Mouse (Mus musculus): Measurements from ENCODE around the gene Pfn4.
"Not testable (repeated sequence)": the region's sequence is repeated elsewhere in the genome, so short reads cannot be mapped to it uniquely, and the experiment has no call there.

The Pfn4 gene

DNA sequence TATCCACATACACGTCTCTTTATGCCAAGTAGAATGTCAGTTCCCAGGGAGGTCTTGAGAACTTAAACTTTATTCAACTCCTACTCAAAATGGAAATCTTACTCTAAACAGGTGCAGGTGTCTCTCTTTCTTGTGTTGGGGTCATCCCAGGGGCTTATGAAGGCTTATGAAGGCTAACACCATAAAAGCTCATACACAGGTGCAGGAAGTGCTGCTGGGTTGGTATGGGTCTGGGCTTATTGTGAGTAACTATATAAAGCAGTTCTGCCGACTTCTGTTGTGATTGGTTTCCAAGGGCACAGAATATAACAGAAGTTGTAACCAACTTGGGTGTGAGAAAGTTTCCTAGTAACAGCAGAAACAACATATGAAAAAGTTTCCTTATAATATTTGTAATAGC lies 15.6 kb downstream of the Pfn4 start:
- DNase-seq (ENCODE audit: low spot score): no peak

- DNase-seq (ENCODE audit: low spot score): not testable (repeated sequence)
Observed at GRCm38 (mm10) chr12:4788128-4788527, 19.3 kb downstream of the Pfn4 start.

DNA sequence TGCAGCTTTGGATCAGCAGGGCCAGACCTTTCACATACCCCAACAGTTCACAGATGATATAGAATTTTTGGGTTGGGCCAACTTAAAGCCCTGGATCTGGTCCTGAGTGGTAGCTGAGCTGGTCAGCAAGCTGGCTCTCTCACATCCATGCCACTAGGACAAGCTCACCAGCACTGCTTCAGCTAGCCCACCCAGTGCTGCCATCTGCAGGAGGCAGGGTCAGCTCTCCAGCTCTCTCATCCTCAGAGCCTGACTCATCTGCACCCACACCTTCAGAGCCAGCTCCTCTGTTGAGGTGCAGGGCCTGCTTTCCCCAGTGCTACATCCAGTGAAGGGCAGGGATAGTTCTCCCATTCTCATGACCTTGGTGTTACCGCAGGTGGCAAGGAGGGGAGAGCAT lies 24.9 kb downstream of the Pfn4 start:
- no peak for DNase-seq (ENCODE audit: low spot score)

- not testable (repeated sequence) for DNase-seq (ENCODE audit: low spot score)
Observed at GRCm38 (mm10) chr12:4797471-4797870, 28.6 kb downstream of the Pfn4 start.

DNA sequence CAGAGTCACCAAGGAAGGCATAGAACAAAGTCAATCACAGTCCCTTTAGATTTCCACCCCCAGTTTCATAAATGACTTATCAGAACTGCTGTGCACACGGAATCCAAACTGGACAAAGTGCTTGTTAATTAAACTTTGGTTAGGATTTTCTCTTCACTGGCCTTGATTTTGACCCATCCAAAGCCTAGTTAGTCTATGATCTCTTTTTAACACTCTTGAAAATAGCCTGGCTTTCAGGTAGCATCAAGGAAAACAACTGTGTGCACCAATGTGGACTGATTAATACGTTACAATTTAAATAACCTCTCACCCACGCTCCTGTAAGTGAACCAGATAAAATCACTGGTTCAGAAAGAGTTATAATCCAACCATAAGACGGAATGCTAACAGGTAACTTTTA lies 42.2 kb downstream of the Pfn4 start:
- DNase-seq (ENCODE audit: low spot score): no peak

DNA sequence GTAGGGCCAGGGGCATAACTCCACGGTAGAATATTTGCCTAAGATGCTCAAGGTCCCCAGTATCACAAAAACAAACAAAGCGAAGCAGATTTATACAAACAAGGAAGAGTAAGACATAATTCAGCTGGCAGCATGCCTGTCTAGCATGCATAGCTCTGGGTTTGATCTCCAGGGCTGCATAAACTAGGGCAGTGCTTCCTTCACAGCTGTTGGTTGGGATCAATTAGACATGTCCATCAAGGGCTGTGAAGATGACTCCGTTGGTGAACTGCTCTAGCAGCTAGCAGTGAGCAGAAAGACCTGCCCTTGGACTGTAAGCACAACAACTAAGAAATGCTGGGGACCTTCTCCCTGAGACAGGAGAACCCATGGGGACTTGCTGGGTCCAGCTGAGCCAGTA lies 42.9 kb downstream of the Pfn4 start:
- DNase-seq (ENCODE audit: low spot score): no peak

- no peak for DNase-seq (ENCODE audit: low spot score)
Observed at GRCm38 (mm10) chr12:4813636-4814035, 44.8 kb downstream of the Pfn4 start.

DNA sequence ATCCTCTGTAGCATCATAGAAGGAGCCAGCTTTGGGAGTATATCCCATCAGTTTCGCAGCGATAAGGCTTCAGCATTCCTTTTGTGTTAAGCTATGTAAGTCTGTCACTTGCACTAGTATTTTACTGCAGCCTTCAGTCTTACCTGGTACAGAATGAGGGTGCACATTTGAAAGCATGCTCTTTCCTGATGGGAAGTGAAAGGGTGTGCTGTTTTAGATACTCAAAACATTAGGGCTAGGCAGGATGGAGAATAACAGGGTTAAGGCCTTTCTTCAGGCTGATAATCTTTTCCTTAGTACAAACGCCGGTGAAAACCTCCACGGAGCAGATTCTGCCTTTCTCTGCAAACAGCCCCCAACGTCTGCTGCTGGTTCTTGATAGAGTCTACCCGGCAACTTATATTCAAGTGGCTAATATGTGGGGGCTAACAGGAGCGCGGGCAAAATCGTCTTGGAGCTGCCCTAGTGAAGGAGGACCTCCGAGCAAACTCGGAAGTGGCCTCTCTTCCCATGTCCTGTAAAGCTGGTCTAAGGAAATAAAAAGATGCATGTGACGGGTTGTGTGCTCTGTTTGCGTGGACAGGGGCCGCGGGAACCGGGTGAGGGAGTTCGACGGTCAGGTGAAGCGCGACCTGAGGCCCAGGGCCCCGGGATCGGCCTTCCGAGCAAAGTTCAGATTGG lies 48.0 kb downstream of the Pfn4 start:
- DNase-seq (ENCODE audit: low spot score): no peak

DNA sequence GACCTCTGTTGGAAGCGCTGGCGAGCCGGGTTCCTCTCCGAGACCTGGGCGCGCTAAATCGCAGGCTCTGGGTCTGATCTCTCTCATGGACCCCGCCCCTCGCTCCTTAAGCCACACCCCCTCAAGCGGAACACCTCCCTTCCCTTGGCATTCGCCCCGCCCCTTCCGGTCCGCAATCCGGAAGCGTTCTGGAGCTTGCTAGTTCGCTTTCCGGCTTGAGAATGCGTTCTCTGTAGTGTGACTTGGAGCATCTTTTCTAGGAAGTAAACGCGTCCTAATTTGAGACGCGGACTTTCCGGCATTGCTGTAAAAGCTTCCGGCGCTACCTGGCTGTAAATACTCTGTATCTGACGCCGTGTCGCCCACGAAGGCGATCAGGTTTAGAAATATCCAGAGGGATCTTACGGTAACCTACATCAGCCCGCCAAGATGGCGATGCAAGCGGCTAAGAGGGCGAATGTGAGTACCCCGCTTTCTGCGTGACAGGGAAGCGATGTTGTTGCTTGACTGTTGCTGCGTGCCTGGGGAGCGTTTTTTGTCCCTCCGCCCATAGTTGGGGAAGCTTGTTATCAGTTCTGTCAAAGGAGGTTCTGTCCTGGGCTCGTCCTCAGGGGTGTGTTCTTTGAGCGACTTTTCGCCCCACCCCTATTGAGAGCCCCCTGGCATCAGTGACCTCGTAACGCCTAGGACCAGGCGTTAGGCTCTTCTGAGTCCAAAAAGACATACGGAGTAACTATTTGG lies 48.7 kb downstream of the Pfn4 start, which contains the start of gene Sf3b6:
Sf3b6 (plus strand) TSS at position 184 of the 741 bp plus-strand sequence.
- peak; percentile 95 for DNase-seq (ENCODE audit: low spot score)

DNA sequence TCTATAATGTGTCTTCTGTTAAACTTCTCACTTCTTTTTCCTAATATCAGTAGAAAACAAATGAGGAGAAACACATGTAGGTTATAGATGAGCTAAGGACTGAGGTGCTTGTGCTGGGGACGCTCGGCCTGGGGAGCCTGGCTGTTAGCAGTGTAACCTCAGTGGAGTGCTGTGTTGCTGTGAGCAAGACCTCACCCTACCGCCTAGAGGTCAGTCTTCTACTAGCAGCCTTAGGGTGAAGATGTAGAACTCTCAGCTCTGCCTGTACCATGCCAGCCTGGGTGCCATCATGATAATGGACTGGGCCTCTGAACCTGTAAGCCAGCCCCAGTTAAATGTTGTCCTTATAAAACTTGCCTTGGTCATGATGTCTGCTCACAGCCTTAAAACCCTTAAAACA lies 58.4 kb downstream of the Pfn4 start:
- DNase-seq (ENCODE audit: low spot score): no peak

Data from ovary, adult 18-20 months (tissue).